Mouse (Mus musculus) heart, embryonic 10.5 days (tissue): ENCODE data around the gene Mapk1ip1. TPM values are rescaled to one million over a fixed set of nuclear protein-coding genes. Genes with fewer than 3 reads are reported as not detected.
A peak's percentile ranks its signal among the peaks of the same experiment; 100 is the strongest.

ENCODE experiments used
- DNase-seq: peaks from one replicate; pipeline ENCODE4 v3.0.0-alpha.2; 2017; ENCODE audit warnings: low spot score
- H3K27ac ChIP-seq: fragments of 300-500 bp; sonication (generic); 2 replicates; pipeline ENCODE4 v1.5.1; 2016; ENCODE audit warnings: mild to moderate bottlenecking
- H3K27me3 ChIP-seq: fragments of 300-500 bp; sonication (generic); 2 replicates; pipeline ENCODE4 v1.6.1; 2016; ENCODE audit warnings: mild to moderate bottlenecking; ENCODE audit not compliant: poor library complexity, insufficient read depth, severe bottlenecking
- H3K36me3 ChIP-seq: fragments of 300-500 bp; sonication (generic); 2 replicates; pipeline ENCODE4 v1.6.1; 2016; ENCODE audit warnings: mild to moderate bottlenecking, moderate library complexity
- H3K4me1 ChIP-seq: fragments of 300-500 bp; sonication (generic); 2 replicates; pipeline ENCODE4 v1.6.1; 2016; ENCODE audit warnings: mild to moderate bottlenecking
- H3K4me3 ChIP-seq: fragments of 300-500 bp; sonication (generic); 2 replicates; pipeline ENCODE4 v1.5.1; 2016; ENCODE audit warnings: mild to moderate bottlenecking, moderate library complexity
- H3K9me3 ChIP-seq: fragments of 300-500 bp; sonication (generic); 2 replicates; pipeline ENCODE4 v1.6.1; 2016; ENCODE audit warnings: mild to moderate bottlenecking, moderate library complexity
- WGBS: fragments of 180-500 bp; shearing (Covaris S2); methylation state at CpG from one replicate; pipeline ENCODE4 v1.1.7; 2016; 5-methylcytosine and 5-hydroxymethylcytosine counted together
- polyA plus RNA-seq: library from polyadenylated mRNA; unstranded; fragments of >200 nt; fragmentation: Nextera tagmentation; extraction: Ambion mirVana; gene quantifications from 2 replicates; pipeline ENCODE4 v1.2.1, GENCODE M21; 2016

The Mapk1ip1 gene
- polyA plus RNA-seq, 1 experiment from 2014 or later: 10.0 TPM

- Histone ChIP-seq H3K9me3 (no peaks in the 10 kb centered on the region), H3K4me3 (no peak overlapping the region), H3K27ac (no peak overlapping the region), H3K4me1 (peaks cover 18% of the 10 kb centered on the region), H3K36me3 (peaks cover 39% of the 10 kb centered on the region), H3K27me3 (no peaks in the 10 kb centered on the region)
- DNase-seq: no peak
Measured at GRCm38 (mm10) chr7:138850083-138850482, 4.0 kb upstream of the Mapk1ip1 start.

GRCm38 (mm10) chr7:138848028-138848920 is 2.2 kb upstream of the Mapk1ip1 start:
- no peaks in the 10 kb centered on the region for H3K27me3 ChIP-seq
- H3K27ac ChIP-seq: no peak overlapping the region
- peaks cover 28% of the 10 kb centered on the region for H3K36me3 ChIP-seq
- H3K4me3 ChIP-seq: peak overlapping the region; percentile 99
- DNase-seq: no peak
- peaks cover 35% of the 10 kb centered on the region for H3K4me1 ChIP-seq
- H3K9me3 ChIP-seq: no peaks in the 10 kb centered on the region
- WGBS: 81% methylated on average over 7 of the region's 7 CpGs

- H3K4me3 ChIP-seq: peak overlapping the region; percentile 99
- no peak for DNase-seq
- H3K9me3 ChIP-seq: no peaks in the 10 kb centered on the region
- no peaks in the 10 kb centered on the region for H3K27me3 ChIP-seq
- peaks cover 35% of the 10 kb centered on the region for H3K4me1 ChIP-seq
- 44% methylated on average over 13 of the region's 13 CpGs for WGBS
- peak overlapping the region; percentile 100 for H3K27ac ChIP-seq
- peaks cover 20% of the 10 kb centered on the region for H3K36me3 ChIP-seq
Measured at GRCm38 (mm10) chr7:138847316-138848027, 1.4 kb upstream of the Mapk1ip1 start.

GRCm38 (mm10) chr7:138846502-138846991 is 474 bp upstream of the Mapk1ip1 start:
- DNase-seq: peak; percentile 81
- Histone ChIP-seq H3K27me3 (no peaks in the 10 kb centered on the region), H3K27ac (peak overlapping the region; percentile 100), H3K4me3 (peak overlapping the region; percentile 99), H3K36me3 (peaks cover 11% of the 10 kb centered on the region; the same call in 1 of the 2 replicates), H3K9me3 (no peaks in the 10 kb centered on the region), H3K4me1 (peaks cover 35% of the 10 kb centered on the region)
- 1% methylated on average over 58 of the region's 61 CpGs for WGBS

- peaks cover 38% of the 10 kb centered on the region for H3K4me1 ChIP-seq
- no peaks in the 10 kb centered on the region for H3K9me3 ChIP-seq
- H3K27me3 ChIP-seq: no peaks in the 10 kb centered on the region
- peak overlapping the region; percentile 100; the same call in 1 of the 2 replicates for H3K27ac ChIP-seq
- WGBS: 35% methylated on average over 8 of the region's 8 CpGs
- H3K4me3 ChIP-seq: peak overlapping the region; percentile 99
- H3K36me3 ChIP-seq: peaks cover 9% of the 10 kb centered on the region; the same call in 1 of the 2 replicates
- DNase-seq: no peak
Measured at GRCm38 (mm10) chr7:138845111-138845510, 962 bp downstream of the Mapk1ip1 start.

GRCm38 (mm10) chr7:138843421-138843820 is 2.7 kb downstream of the Mapk1ip1 start:
- Histone ChIP-seq H3K36me3 (peaks cover 3% of the 10 kb centered on the region; the same call in 1 of the 2 replicates), H3K9me3 (no peaks in the 10 kb centered on the region), H3K4me1 (peaks cover 37% of the 10 kb centered on the region), H3K27me3 (no peaks in the 10 kb centered on the region), H3K27ac (no peak overlapping the region), H3K4me3 (no peak overlapping the region)
- no peak for DNase-seq
- 89% methylated on average over 4 of the region's 4 CpGs for WGBS

- H3K4me3 ChIP-seq: no peak overlapping the region
- H3K9me3 ChIP-seq: no peaks in the 10 kb centered on the region
- 60% methylated on average over 3 of the region's 3 CpGs for whole genome bisulfite sequencing
- H3K4me1 ChIP-seq: peaks cover 23% of the 10 kb centered on the region
- peak; percentile 58 for DNase-seq
- H3K27me3 ChIP-seq: no peaks in the 10 kb centered on the region
- no peak overlapping the region for H3K27ac ChIP-seq
- peaks cover 2% of the 10 kb centered on the region for H3K36me3 ChIP-seq
Measured at GRCm38 (mm10) chr7:138841436-138842151, 4.5 kb downstream of the Mapk1ip1 start.

GRCm38 (mm10) chr7:138840594-138841021 is 5.5 kb downstream of the Mapk1ip1 start:
- peak; percentile 85 for DNase-seq
- no peak overlapping the region for H3K27ac ChIP-seq
- peaks cover 10% of the 10 kb centered on the region for H3K36me3 ChIP-seq
- no peaks in the 10 kb centered on the region for H3K9me3 ChIP-seq
- peaks cover 23% of the 10 kb centered on the region for H3K4me1 ChIP-seq
- 60% methylated on average over 4 of the region's 4 CpGs for WGBS
- H3K4me3 ChIP-seq: no peak overlapping the region
- H3K27me3 ChIP-seq: no peaks in the 10 kb centered on the region

GRCm38 (mm10) chr7:138835028-138835427 is 11.0 kb downstream of the Mapk1ip1 start:
- WGBS: 86% methylated on average over 3 of the region's 3 CpGs
- H3K4me1 ChIP-seq: no peaks in the 10 kb centered on the region
- no peak for DNase-seq
- peaks cover 15% of the 10 kb centered on the region for H3K36me3 ChIP-seq
- H3K4me3 ChIP-seq: no peak overlapping the region
- no peaks in the 10 kb centered on the region for H3K9me3 ChIP-seq
- H3K27ac ChIP-seq: no peak overlapping the region
- no peaks in the 10 kb centered on the region for H3K27me3 ChIP-seq

GRCm38 (mm10) chr7:138827812-138828211 is 18.3 kb downstream of the Mapk1ip1 start:
- DNase-seq: no peak
- 18% methylated on average over 11 of the region's 11 CpGs for WGBS

GRCm38 (mm10) chr7:138824995-138825756 is 20.9 kb downstream of the Mapk1ip1 start:
- no peak overlapping the region for H3K4me3 ChIP-seq
- 85% methylated on average over 19 of the region's 19 CpGs for WGBS
- H3K4me1 ChIP-seq: no peaks in the 10 kb centered on the region
- no peaks in the 10 kb centered on the region for H3K36me3 ChIP-seq
- DNase-seq: no peak
- no peaks in the 10 kb centered on the region for H3K9me3 ChIP-seq
- no peak overlapping the region for H3K27ac ChIP-seq
- no peaks in the 10 kb centered on the region for H3K27me3 ChIP-seq

More at GRCm38 (mm10) chr7:138827812-138828211, 18.3 kb downstream of the Mapk1ip1 start:
- no peak overlapping the region for H3K27ac ChIP-seq
- no peaks in the 10 kb centered on the region for H3K9me3 ChIP-seq
- H3K4me3 ChIP-seq: no peak overlapping the region
- H3K4me1 ChIP-seq: no peaks in the 10 kb centered on the region
- H3K27me3 ChIP-seq: no peaks in the 10 kb centered on the region
- no peaks in the 10 kb centered on the region for H3K36me3 ChIP-seq

- WGBS: 84% methylated on average over 6 of the region's 6 CpGs
- Histone ChIP-seq H3K36me3 (no peaks in the 10 kb centered on the region), H3K27ac (no peak overlapping the region), H3K27me3 (no peaks in the 10 kb centered on the region), H3K4me3 (no peak overlapping the region), H3K4me1 (no peaks in the 10 kb centered on the region), H3K9me3 (no peaks in the 10 kb centered on the region)
- no peak for DNase-seq
Measured at GRCm38 (mm10) chr7:138824423-138824822, 21.6 kb downstream of the Mapk1ip1 start.
